Mouse (Mus musculus) liver, embryonic 14.5 days (tissue): Measurements from ENCODE around the gene Gm11172. TPM values are rescaled to one million over a fixed set of nuclear protein-coding genes. Genes with fewer than 3 reads are reported as not detected.

ENCODE experiments used
- ATAC-seq: fragments of 200-750 bp; cut with Nextera tagmentation; 2 replicates; pipeline ENCODE4 v1.8.0; 2017; ENCODE audit warnings: moderate number of reproducible peaks, mild to moderate bottlenecking, moderate library complexity; ENCODE audit not compliant: insufficient read depth
- DNase-seq, 3 experiments: peaks; one replicate each; pipeline ENCODE4 v3.0.0-alpha.2; 2012 to 2013; ENCODE audit warnings: low read depth in 3 of 3, low spot score in 3 of 3
- H3K27ac ChIP-seq: fragments of 300-500 bp; sonication (generic); 2 replicates; pipeline ENCODE4 v1.5.1; 2014; ENCODE audit warnings: moderate library complexity, mild to moderate bottlenecking, control low read depth, inconsistent platforms
- H3K27me3 ChIP-seq: fragments of 300-500 bp; sonication (generic); 2 replicates; pipeline ENCODE4 v1.6.1; 2014; ENCODE audit warnings: mild to moderate bottlenecking, low read length, moderate library complexity; ENCODE audit not compliant: control insufficient read depth, insufficient read depth
- H3K36me3 ChIP-seq: fragments of 300-500 bp; sonication (generic); replicated peaks from 2 replicates; pipeline ENCODE4 v1.6.1; 2014; ENCODE audit warnings: low read depth; ENCODE audit not compliant: control insufficient read depth, insufficient read depth
- H3K4me1 ChIP-seq, 2 experiments: fragments of 200-500 bp in 1 of 2; fragments of 300-500 bp in 1 of 2; sonication (generic) in 1 of 2; replicated peaks; 2 replicates each; pipeline ENCODE4 v1.6.1; 2012 to 2014; ENCODE audit warnings: antibody characterized with exemption in 1 of 2, inconsistent platforms in 1 of 2, low read length in 1 of 2; ENCODE audit not compliant: control insufficient read depth in 2 of 2, insufficient read depth in 2 of 2
- H3K4me2 ChIP-seq: fragments of 300-500 bp; sonication (generic); 2 replicates; pipeline ENCODE4 v1.6.1; 2014; ENCODE audit warnings: low read depth, mild to moderate bottlenecking, control low read depth, moderate library complexity
- H3K4me3 ChIP-seq, 2 experiments: fragments of 200-500 bp in 1 of 2; fragments of 300-500 bp in 1 of 2; sonication (generic) in 1 of 2; 2 replicates each; pipeline ENCODE4 v1.5.1; 2012 to 2014; ENCODE audit warnings: low read depth in 2 of 2, low read length in 2 of 2, mild to moderate bottlenecking in 2 of 2, control low read depth in 1 of 2, inconsistent platforms in 1 of 2, moderate library complexity in 1 of 2; ENCODE audit not compliant: insufficient read depth in 1 of 2
- H3K9ac ChIP-seq: fragments of 300-500 bp; sonication (generic); replicated peaks from 2 replicates; pipeline ENCODE4 v1.6.1; 2014; ENCODE audit warnings: mild to moderate bottlenecking, control low read depth, moderate library complexity
- H3K9me3 ChIP-seq: fragments of 300-500 bp; sonication (generic); 2 replicates; pipeline ENCODE4 v1.6.1; 2016; ENCODE audit warnings: low read length, mixed read lengths; ENCODE audit not compliant: control insufficient read depth
- CTCF ChIP-seq: IDR thresholded peaks from 2 replicates; pipeline ENCODE4 v1.5.1; 2016; ENCODE audit warnings: antibody characterized with exemption, low read depth, control low read depth
- EP300 ChIP-seq: IDR thresholded peaks from 2 replicates; pipeline ENCODE4 v1.6.1; 2016; ENCODE audit warnings: antibody characterized with exemption, low read depth
- WGBS: fragments of 180-500 bp; shearing (Covaris S2); extraction: QIAGEN DNeasy Blood & Tissue Kit; methylation state at CpG from one replicate; pipeline ENCODE4 v1.1.7; 2014; ENCODE audit not compliant: insufficient replicate concordance; 5-methylcytosine and 5-hydroxymethylcytosine counted together
- polyA plus RNA-seq, 2 experiments: library from polyadenylated mRNA; depleted of rRNA in 1 of 2; stranded (reverse) in 1 of 2; unstranded in 1 of 2; fragments of >200 nt; fragmentation: Nextera tagmentation in 1 of 2; extraction: Ambion mirVana in 1 of 2; gene quantifications; 2 replicates each; pipeline versions ENCODE4 v1.2.1 to v1.2.3; 2012 to 2014

Gene Gm11172
- polyA plus RNA-seq, 2 experiments, result not detected

- Histone ChIP-seq H3K27ac (no peak overlapping the region), H3K27me3 (no peaks in the 10 kb centered on the region), H3K36me3 (no peaks in the 10 kb centered on the region), H3K9ac (no peak overlapping the region), H3K4me1 (peaks cover 0 to 15% of the 10 kb centered on the region in 2 experiments; a peak in 2 of 4 replicates), H3K4me3 (no peak overlapping the region), H3K4me2 (no peak overlapping the region), H3K9me3 (no peaks in the 10 kb centered on the region)
- TF ChIP-seq CTCF (no peak), EP300 (no peak)
- DNase-seq, result no peak
- ATAC-seq, result no peak
- WGBS, result 45% methylated on average over 7 of the region's 7 CpGs
Measured at GRCm38 (mm10) chr16:10776322-10776721, 36.4 kb upstream of the Gm11172 start.

DNA sequence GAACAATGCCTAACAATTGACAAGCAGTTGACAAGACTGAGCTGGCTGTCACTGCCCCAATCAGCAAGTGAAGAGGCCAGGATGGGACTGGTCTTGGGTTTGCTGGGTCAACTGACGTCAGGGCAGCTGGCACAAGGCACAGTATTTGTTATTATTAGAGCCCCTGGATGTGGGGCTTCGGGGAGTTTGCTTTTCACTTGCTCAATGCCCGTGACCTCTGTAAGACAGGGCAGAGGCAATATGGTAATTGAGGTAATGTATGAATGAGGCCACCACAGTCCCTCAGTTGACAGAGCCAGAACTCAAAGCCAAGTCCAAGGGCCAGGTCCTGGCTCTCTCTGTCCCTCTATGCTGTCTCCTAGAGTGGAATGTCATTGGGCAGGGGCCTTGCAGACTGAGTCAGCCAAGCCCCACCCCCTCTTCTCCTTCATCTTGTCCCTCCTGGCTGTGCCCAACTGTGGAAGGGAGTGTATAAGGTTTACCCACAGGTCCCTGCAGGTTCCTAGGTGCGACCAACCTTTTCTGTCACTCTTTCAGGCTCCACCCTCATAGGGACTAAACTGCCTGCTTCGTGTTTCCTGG is 35.0 kb upstream of the Gm11172 start:
- Histone ChIP-seq H3K27me3 (peaks cover 3% of the 10 kb centered on the region), H3K9ac (no peak overlapping the region), H3K4me2 (no peak overlapping the region), H3K4me1 (peaks cover 0 to 6% of the 10 kb centered on the region in 2 experiments; a peak in 1 of 4 replicates), H3K9me3 (no peaks in the 10 kb centered on the region), H3K4me3 (no peak overlapping the region), H3K36me3 (no peaks in the 10 kb centered on the region), H3K27ac (no peak overlapping the region)
- no peak for ATAC-seq
- DNase-seq, result no peak
- no peak for TF ChIP-seq CTCF
- TF ChIP-seq EP300, result no peak
- 52% methylated on average over 5 of the region's 5 CpGs for WGBS

DNA sequence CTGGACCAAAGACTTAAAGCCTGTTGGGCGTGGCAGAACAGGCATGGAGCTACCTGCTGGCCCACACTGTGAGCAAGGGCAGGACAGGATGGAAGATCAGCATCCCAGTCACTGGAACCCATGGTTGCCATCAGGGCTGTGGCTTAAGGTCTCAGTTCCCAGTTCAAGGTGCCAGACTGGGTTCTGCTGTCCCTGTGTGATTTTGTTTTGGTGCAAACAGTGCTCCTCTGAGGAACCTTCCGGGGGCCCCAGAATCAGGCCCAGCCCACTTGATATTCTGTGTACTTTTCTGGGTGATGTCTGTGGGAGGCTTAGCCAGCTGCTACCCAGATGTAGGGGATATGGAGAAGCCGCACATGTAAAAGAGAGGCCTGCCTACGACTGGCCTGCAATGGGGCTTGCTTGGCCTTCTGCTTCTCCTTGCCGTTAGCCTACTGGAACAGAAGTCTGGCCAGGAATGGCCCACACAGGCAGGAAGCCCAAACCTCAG is 32.0 kb upstream of the Gm11172 start:
- 64% methylated on average over 5 of the region's 5 CpGs for WGBS
- no peak for TF ChIP-seq EP300
- TF ChIP-seq CTCF, result no peak
- ATAC-seq, result no peak
- Histone ChIP-seq H3K4me3 (no peak overlapping the region), H3K9ac (no peak overlapping the region), H3K9me3 (no peaks in the 10 kb centered on the region), H3K36me3 (no peaks in the 10 kb centered on the region), H3K27me3 (peaks cover 26% of the 10 kb centered on the region), H3K27ac (no peak overlapping the region), H3K4me1 (peaks cover 0 to 3% of the 10 kb centered on the region in 2 experiments; a peak in 1 of 4 replicates), H3K4me2 (no peak overlapping the region)
- no peak for DNase-seq

DNA sequence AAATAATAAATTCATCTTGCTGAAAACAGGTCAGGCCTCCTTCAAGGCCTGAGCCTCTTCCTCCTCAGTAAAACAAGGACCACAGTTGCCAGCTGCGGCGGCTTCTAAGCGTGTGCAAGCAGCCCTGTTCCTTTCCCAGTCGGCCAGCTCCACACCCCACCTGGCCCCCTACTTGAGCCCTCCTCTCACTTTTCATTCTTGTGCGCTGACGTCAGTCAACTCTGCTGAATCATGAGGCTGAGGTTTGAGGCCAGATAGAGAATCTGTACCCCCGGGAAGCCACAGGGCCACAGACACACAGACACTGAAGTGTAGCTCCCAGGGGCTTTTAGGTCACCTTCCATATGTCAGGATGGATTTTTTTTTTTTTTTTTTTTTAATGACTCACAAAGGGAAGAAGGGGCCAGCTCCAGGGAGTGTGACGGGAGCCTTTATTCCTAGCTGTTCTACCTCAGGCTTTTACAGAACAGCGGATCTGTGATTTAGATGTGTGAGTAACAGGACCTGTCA is 30.8 kb upstream of the Gm11172 start:
- TF ChIP-seq CTCF, result no peak
- TF ChIP-seq EP300, result no peak
- WGBS, result 58% methylated on average over 9 of the region's 9 CpGs

DNA sequence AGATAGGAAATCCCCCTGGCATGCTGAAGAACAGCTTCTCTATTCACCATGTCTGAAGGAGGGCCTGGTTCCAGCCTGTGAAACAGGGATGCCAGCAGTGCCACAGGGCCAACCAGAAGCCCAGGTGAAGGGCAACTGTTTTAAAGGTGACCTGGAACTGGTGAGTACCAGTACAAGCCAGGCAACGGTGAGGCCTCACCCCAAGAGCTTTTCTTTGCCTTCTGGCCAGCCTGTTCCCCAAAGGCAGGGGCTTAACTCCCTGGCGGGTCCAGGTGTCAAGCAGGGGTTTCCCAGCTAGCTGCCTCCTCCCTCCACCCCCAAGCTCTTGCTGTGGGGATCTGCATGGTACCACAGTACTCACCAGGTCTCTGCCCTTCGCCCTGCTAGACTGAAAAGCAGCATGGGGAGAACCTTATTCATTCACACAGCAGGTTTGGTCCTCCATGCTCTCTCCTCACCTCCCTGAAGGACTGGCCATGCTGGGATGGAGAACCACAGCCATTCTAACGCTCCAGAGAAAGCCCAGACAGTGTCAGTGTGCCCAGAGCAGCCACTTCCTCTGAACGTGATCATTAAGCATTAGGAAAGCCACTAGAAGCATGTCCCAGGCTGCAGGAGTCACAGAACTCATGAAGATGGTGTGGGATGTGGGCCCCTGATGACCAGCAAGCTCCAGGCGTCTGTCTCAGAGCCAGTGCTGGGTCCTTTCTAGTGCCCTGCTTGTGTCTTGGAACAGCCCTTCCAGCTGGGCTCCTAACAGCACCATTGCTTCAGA is 30.2 kb upstream of the Gm11172 start:
- WGBS, result 38% methylated on average over 6 of the region's 6 CpGs
- Histone ChIP-seq H3K9me3 (no peaks in the 10 kb centered on the region), H3K9ac (no peak overlapping the region), H3K4me1 (peaks cover 0 to 2% of the 10 kb centered on the region in 2 experiments; a peak in 1 of 4 replicates), H3K4me2 (no peak overlapping the region), H3K4me3 (no peak overlapping the region), H3K27me3 (peaks cover 26% of the 10 kb centered on the region), H3K36me3 (no peaks in the 10 kb centered on the region), H3K27ac (no peak overlapping the region)
- ATAC-seq (no peak), DNase-seq (no peak)
- TF ChIP-seq EP300 (no peak), CTCF (no peak)

More for the DNA sequence above, 30.8 kb upstream of the Gm11172 start:
- no peak overlapping the region for H3K9ac ChIP-seq
- ATAC-seq, result no peak
- H3K27ac ChIP-seq, result no peak overlapping the region
- no peaks in the 10 kb centered on the region for H3K36me3 ChIP-seq
- peaks cover 26% of the 10 kb centered on the region for H3K27me3 ChIP-seq
- H3K4me1 ChIP-seq, result peaks cover 0 to 4% of the 10 kb centered on the region in 2 experiments; a peak in 1 of 4 replicates
- H3K9me3 ChIP-seq, result no peaks in the 10 kb centered on the region
- no peak for DNase-seq
- no peak overlapping the region for H3K4me2 ChIP-seq
- H3K4me3 ChIP-seq, result no peak overlapping the region
